Mouse (Mus musculus) limb, embryonic 11.5 days (tissue): Measurements from ENCODE around the gene Snupn. TPM values are rescaled to one million over a fixed set of nuclear protein-coding genes. Genes with fewer than 3 reads are reported as not detected.

Source experiments
- ATAC-seq: fragments of 200-750 bp; cut with Nextera tagmentation; 2 replicates; pipeline ENCODE4 v1.8.0; 2017; ENCODE audit warnings: low read depth; ENCODE audit not compliant: insufficient number of reproducible peaks, low FRiP score, low TSS enrichment
- DNase-seq: peaks from one replicate; pipeline ENCODE4 v3.0.0-alpha.2; 2015; ENCODE audit warnings: low spot score
- H3K27ac ChIP-seq: fragments of 300-500 bp; sonication (generic); replicated peaks from 2 replicates; pipeline ENCODE4 v1.5.1; 2014; ENCODE audit warnings: low read depth, mild to moderate bottlenecking, low read length
- H3K27me3 ChIP-seq: fragments of 300-500 bp; sonication (generic); 2 replicates; pipeline ENCODE4 v1.6.1; 2014; ENCODE audit warnings: mild to moderate bottlenecking, low read length, mixed read lengths; ENCODE audit not compliant: control insufficient read depth, insufficient read depth
- H3K36me3 ChIP-seq: fragments of 300-500 bp; sonication (generic); 2 replicates; pipeline ENCODE4 v1.6.1; 2014; ENCODE audit warnings: mild to moderate bottlenecking, low read length, moderate library complexity, mixed read lengths; ENCODE audit not compliant: control insufficient read depth, insufficient read depth
- H3K4me1 ChIP-seq: fragments of 300-500 bp; sonication (generic); 2 replicates; pipeline ENCODE4 v1.6.1; 2014; ENCODE audit warnings: low read length, mixed read lengths; ENCODE audit not compliant: control insufficient read depth, insufficient read depth
- H3K4me2 ChIP-seq: fragments of 300-500 bp; sonication (generic); 2 replicates; pipeline ENCODE4 v1.6.1; 2014; ENCODE audit warnings: low read depth, mild to moderate bottlenecking, moderate library complexity; ENCODE audit not compliant: severe bottlenecking
- H3K4me3 ChIP-seq: fragments of 300-500 bp; sonication (generic); 2 replicates; pipeline ENCODE4 v1.5.1; 2014; ENCODE audit warnings: low read depth, low read length
- H3K9ac ChIP-seq: fragments of 300-500 bp; sonication (generic); 2 replicates; pipeline ENCODE4 v1.6.1; 2014; ENCODE audit warnings: mild to moderate bottlenecking, low read length
- H3K9me3 ChIP-seq: fragments of 300-500 bp; sonication (generic); 2 replicates; pipeline ENCODE4 v1.6.1; 2016; ENCODE audit warnings: low read length; ENCODE audit not compliant: control insufficient read depth
- WGBS: fragments of 180-500 bp; shearing (Covaris S2); extraction: QIAGEN DNeasy Blood & Tissue Kit; methylation state at CpG from one replicate; pipeline ENCODE4 v1.1.7; 2014; 5-methylcytosine and 5-hydroxymethylcytosine counted together
- polyA plus RNA-seq: library from polyadenylated mRNA; unstranded; fragments of >200 nt; fragmentation: Nextera tagmentation; extraction: Ambion mirVana; gene quantifications from 2 replicates; pipeline ENCODE4 v1.2.1, GENCODE M21; 2014

Gene Snupn
- polyA plus RNA-seq, 1 experiment from 2014 or later: 30.2 TPM

- DNase-seq (no peak), ATAC-seq (no peak)
- Histone ChIP-seq H3K9me3 (no peaks in the 10 kb centered on the region), H3K36me3 (no peaks in the 10 kb centered on the region; the same call in 1 of the 2 replicates), H3K27me3 (no peaks in the 10 kb centered on the region), H3K4me1 (no peaks in the 10 kb centered on the region), H3K4me3 (no peak overlapping the region), H3K9ac (no peak overlapping the region), H3K27ac (no peak overlapping the region), H3K4me2 (no peak overlapping the region)
- 80% methylated on average over 2 of the region's 2 CpGs for WGBS
These were observed 19.5 kb downstream of the Snupn start for GRCm38 (mm10) chr9:56970158-56970557.

DNA sequence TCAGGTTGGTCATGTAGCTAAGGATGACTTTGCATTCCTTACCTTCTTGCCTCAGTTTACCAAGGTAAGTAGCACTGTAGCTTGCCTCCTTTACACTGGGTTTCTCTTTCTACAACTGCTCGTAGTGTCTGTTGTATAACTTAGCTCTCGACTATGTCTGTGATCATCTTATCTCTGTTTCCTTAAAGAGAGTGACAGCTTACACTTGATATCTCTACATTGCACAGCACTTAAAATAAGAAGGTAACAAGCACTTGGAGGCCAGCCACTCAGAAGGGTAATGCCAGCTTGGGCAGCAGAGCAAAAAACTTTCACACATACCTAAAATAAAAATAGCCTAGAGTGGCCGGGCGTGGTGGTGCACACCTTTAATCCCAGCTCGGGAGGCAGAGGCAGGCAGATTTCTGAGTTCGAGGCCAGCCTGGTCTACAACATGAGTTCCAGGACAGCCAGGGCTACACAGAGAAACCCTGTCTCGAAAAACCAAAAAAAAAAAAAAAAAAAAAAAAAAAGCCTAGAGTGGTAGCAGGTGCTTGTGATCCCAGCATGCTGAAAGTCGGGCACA, 23.4 kb downstream of the Snupn start:
- DNase-seq (no peak), ATAC-seq (no peak)
- Histone ChIP-seq H3K4me2 (no peak overlapping the region), H3K9me3 (no peaks in the 10 kb centered on the region), H3K36me3 (no peaks in the 10 kb centered on the region; the same call in 1 of the 2 replicates), H3K4me3 (no peak overlapping the region), H3K9ac (no peak overlapping the region), H3K4me1 (no peaks in the 10 kb centered on the region), H3K27ac (no peak overlapping the region), H3K27me3 (no peaks in the 10 kb centered on the region)
- WGBS: 87% methylated on average over 8 of the region's 8 CpGs

GRCm38 (mm10) chr9:56975199-56975598, 24.5 kb downstream of the Snupn start:
- Histone ChIP-seq H3K27me3 (no peaks in the 10 kb centered on the region), H3K4me2 (no peak overlapping the region), H3K36me3 (no peaks in the 10 kb centered on the region; the same call in 1 of the 2 replicates), H3K27ac (no peak overlapping the region), H3K9ac (no peak overlapping the region), H3K4me3 (no peak overlapping the region), H3K4me1 (no peaks in the 10 kb centered on the region), H3K9me3 (no peaks in the 10 kb centered on the region)
- WGBS: 92% methylated on average over 3 of the region's 3 CpGs
- ATAC-seq (no peak), DNase-seq (no peak)

DNA sequence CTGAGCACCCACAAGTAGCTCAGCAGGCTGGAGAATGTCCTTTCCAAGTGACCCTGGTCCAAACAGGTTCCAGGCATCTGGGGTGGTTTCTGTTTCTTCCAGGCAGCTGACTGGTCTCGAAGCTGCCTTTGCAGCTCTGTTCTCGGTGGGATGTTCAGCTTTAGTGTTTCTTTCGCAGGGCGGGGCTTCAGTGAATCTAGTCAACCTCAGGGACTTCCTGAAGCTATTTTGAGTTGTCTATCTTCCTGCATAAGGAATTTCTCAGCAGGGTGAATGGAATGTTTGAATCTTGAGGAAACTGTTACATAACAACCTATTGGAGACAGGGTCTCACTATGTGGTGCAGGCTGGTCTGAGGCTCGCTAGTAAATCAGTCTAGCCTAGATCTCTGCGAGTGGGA, 29.5 kb downstream of the Snupn start:
- Histone ChIP-seq H3K9ac (no peak overlapping the region), H3K36me3 (no peaks in the 10 kb centered on the region), H3K4me2 (no peak overlapping the region), H3K4me3 (no peak overlapping the region), H3K9me3 (no peaks in the 10 kb centered on the region), H3K4me1 (no peaks in the 10 kb centered on the region), H3K27ac (no peak overlapping the region), H3K27me3 (no peaks in the 10 kb centered on the region)
- 87% methylated on average over 6 of the region's 6 CpGs for WGBS
- DNase-seq (no peak), ATAC-seq (no peak)

DNA sequence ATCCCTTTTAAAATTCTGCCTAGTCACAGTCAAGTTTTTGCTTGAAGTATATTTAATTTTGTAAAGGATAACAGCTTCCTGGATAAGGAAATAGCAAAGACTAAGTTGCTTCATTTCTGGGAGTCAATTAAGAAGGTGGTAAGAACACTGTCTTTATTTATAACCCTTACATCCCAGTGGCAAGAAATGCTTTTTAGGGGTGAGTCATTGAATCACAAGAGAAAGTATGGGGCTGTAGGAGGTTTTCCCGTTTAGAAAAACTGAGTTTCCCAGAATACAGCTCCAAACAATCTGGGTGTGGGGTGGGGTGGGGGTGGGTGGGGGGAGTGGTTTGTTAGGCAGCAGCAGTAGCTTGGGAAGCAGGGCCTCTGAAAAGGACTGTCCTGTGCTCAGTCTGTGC, 30.8 kb downstream of the Snupn start:
- no peak overlapping the region for H3K4me3 ChIP-seq
- H3K36me3 ChIP-seq: no peaks in the 10 kb centered on the region
- no peak overlapping the region for H3K27ac ChIP-seq
- H3K9ac ChIP-seq: no peak overlapping the region
- H3K4me2 ChIP-seq: no peak overlapping the region
- DNase-seq (no peak), ATAC-seq (no peak)
- H3K9me3 ChIP-seq: no peaks in the 10 kb centered on the region
- WGBS: 70% methylated on average over 1 of the region's 1 CpGs
- no peaks in the 10 kb centered on the region for H3K27me3 ChIP-seq
- H3K4me1 ChIP-seq: no peaks in the 10 kb centered on the region

GRCm38 (mm10) chr9:56994286-56995197, 43.9 kb downstream of the Snupn start, which contains the start of gene Ptpn9:
Ptpn9 (plus strand) TSS chr9:56994923.
- H3K9me3 ChIP-seq: no peaks in the 10 kb centered on the region
- peak within 1 kb of the TSS; percentile 98 for H3K27ac ChIP-seq
- ATAC-seq: peak; percentile 91
- H3K36me3 ChIP-seq: no peaks in the 10 kb centered on the region
- H3K4me3 ChIP-seq: peak within 1 kb of the TSS; percentile 93
- peak; percentile 96 for DNase-seq
- peak within 1 kb of the TSS; percentile 61 for H3K4me2 ChIP-seq
- no peaks in the 10 kb centered on the region for H3K27me3 ChIP-seq
- H3K4me1 ChIP-seq: no peaks in the 10 kb centered on the region
- H3K9ac ChIP-seq: peak within 1 kb of the TSS; percentile 98
- 2% methylated on average over 62 of the region's 62 CpGs for WGBS

DNA sequence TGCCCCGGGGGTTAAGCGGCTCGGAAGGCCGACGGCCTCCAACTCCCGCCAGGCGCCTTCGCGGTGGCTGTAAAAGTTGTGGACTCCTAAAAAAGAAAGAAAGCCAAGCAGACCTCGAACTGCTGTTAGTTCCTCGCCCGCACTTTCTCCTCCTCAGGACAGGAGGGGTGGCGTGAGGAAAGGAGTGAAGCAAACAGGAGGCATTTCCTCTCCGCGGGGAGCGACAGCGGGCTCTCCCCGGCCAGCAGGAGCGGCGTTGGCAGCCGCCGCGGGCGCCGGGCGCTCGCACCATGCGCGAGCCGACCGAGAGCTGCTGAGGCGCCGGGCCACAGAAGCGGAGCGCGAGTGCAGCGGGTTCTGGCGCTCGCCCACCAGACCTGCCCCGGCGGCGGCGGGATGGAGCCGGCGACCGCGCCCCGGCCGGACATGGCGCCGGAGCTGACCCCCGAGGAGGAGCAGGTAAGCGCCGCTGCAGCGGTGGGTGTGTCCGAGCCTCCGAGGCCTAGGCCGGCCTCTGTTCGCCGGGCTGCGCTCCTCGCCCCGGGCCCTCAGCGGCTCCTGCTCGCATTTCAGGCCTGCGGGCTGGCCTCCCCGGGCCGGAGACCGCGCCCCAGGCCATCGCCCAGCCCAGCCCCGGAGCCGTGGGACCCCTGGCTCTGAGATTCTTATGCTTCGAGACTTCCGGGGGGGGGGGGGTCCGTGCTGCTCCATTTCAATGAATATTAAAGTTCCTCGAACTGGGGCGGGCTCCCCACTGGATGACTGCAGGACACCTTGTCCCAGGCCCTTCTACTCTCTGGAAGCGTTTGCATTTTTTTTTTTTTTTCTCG, 44.7 kb downstream of the Snupn start:
- H3K9ac ChIP-seq: peak overlapping the region; percentile 98

DNA sequence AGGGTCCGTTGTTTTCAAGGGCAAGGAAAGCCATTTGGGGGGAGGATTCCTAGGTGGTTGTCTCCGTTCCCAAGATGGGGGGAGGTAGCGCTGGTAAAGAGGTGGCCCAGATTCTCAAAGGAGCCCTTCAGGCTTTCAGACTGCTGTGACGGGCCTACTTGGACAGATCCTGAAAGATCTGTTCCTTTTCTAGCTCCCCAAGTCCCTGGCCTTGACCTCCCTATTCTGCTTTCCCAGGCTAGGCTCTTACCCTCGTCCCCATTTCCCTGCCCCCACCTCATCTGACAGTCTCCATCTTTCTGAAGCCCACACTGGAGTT, 45.3 kb downstream of the Snupn start:
- peak overlapping the region; percentile 61 for H3K4me2 ChIP-seq
- no peaks in the 10 kb centered on the region for H3K9me3 ChIP-seq
- H3K27ac ChIP-seq: peak overlapping the region; percentile 98
- peak; percentile 53 for DNase-seq
- ATAC-seq: 0 out of 2 replicates have a peak, but pooled peaks have one; percentile 33
- no peaks in the 10 kb centered on the region for H3K27me3 ChIP-seq
- peak overlapping the region; percentile 93 for H3K4me3 ChIP-seq
- H3K9ac ChIP-seq: peak overlapping the region; percentile 98
- H3K36me3 ChIP-seq: peaks cover 3% of the 10 kb centered on the region; the same call in 1 of the 2 replicates
- WGBS: 0% methylated on average over 5 of the region's 5 CpGs
- H3K4me1 ChIP-seq: no peaks in the 10 kb centered on the region

More for the DNA sequence above, 44.7 kb downstream of the Snupn start:
- peak overlapping the region; percentile 93 for H3K4me3 ChIP-seq
- ATAC-seq (peak; percentile 66), DNase-seq (peak; percentile 77)
- peaks cover 3% of the 10 kb centered on the region; the same call in 1 of the 2 replicates for H3K36me3 ChIP-seq
- 0% methylated on average over 72 of the region's 80 CpGs for WGBS
- no peaks in the 10 kb centered on the region for H3K4me1 ChIP-seq
- H3K4me2 ChIP-seq: peak overlapping the region; percentile 61
- peak overlapping the region; percentile 98 for H3K27ac ChIP-seq
- H3K9me3 ChIP-seq: no peaks in the 10 kb centered on the region
- no peaks in the 10 kb centered on the region for H3K27me3 ChIP-seq
